Mouse (Mus musculus): ENCODE results near the gene Eif4ebp2. TPM values are rescaled to one million over a fixed set of nuclear protein-coding genes. Genes with fewer than 3 reads are reported as not detected.

The Eif4ebp2 gene
- total and polyA plus RNA-seq, 2 experiments from 2014 or later = 14.7 to 40.0 TPM

DNA sequence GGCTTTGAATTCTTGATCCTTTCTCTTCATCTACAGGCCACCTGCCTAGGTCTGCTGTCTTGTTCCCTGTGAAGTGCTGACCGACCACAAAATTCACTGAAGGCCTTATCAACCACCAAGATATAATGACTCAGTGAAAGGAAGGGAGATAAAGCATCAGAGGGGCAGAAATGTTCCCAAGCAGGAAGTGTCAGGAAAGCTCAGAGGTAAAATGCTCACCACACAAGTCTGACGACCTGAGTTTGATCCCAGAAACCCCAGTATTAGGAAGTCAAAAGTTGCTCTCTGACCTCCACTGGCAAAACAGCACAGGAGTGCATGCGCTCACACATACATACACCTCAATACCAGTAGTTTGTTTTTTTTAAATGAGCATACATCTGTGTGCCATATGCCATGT, 3.6 kb downstream of the Eif4ebp2 start:
- Histone ChIP-seq H3K36me3 (replicated peaks; ENCODE audit: control insufficient read depth, insufficient read depth, low read length) (no peaks in the 10 kb centered on the region), H3K4me3 (ENCODE audit: low read depth, low read length) (no peak overlapping the region), H3K27ac (ENCODE audit: low read depth) (peak overlapping the region; percentile 23; the same call in 1 of the 2 replicates), H3K4me2 (ENCODE audit: low read depth, low read length) (no peak overlapping the region), H3K9me3 (replicated peaks; ENCODE audit: control insufficient read depth, low read length) (no peaks in the 10 kb centered on the region), H3K27me3 (ENCODE audit: control insufficient read depth, insufficient read depth, low read length) (no peaks in the 10 kb centered on the region), H3K4me1 (ENCODE audit: control insufficient read depth, insufficient read depth) (peaks cover 31% of the 10 kb centered on the region; the same call in 1 of the 2 replicates), H3K9ac (replicated peaks; ENCODE audit: low read depth, low read length) (no peak overlapping the region)
- ATAC-seq (ENCODE audit: insufficient read depth, low read depth) (no peak), DNase-seq (ENCODE audit: low spot score) (no peak)
- WGBS = 56% methylated on average over 3 of the region's 3 CpGs
- TF ChIP-seq CTCF (IDR thresholded peaks at IDR 0.05; ENCODE audit: low read depth) (no peak), EP300 (IDR thresholded peaks at IDR 0.05; ENCODE audit: low read depth) (no peak)

DNA sequence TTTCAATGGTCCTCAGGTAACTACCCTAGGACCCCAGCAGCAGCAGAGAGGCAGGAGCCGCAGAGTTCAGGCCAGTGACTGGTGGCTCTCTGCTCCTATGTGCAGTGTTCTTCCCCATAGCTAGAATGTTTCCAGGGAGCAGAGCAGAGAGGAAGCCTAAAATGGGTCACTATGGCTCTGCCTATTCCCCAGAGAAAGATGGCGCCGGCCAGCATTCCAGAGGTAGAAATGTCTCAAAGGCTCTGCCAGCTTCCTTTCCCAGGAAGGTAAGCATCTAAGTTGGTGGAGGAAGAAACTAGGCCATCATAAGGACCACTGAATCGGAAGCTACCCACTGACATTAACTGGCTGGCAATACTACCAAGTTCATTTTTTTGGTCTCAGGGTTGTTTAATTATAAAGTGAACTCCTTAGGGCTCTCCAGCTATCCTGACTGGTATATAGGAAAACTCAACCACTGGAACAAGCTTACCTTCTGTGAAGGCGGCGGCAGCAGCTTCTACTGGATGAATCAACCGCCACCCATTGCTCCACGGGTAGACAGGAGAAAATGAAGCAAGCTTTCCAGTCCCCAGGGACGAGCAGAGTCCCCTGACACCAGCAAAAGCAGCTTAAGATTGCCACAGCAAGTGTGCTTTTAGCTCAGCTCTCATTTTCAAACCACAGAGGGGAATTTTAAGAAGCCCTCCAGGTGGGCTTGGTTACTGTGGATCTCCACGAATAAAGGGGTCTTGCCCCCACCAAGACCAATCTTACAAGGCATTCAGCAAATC, 4.7 kb downstream of the Eif4ebp2 start:
- peak overlapping the region; percentile 23 for H3K27ac ChIP-seq (ENCODE audit: low read depth)
- no peaks in the 10 kb centered on the region for H3K9me3 ChIP-seq (replicated peaks; ENCODE audit: control insufficient read depth, low read length)
- H3K9ac ChIP-seq (replicated peaks; ENCODE audit: low read depth, low read length) = no peak overlapping the region
- TF ChIP-seq CTCF (IDR thresholded peaks at IDR 0.05; ENCODE audit: low read depth) = no peak
- TF ChIP-seq EP300 (IDR thresholded peaks at IDR 0.05; ENCODE audit: low read depth) = no peak
- DNase-seq (ENCODE audit: low spot score) (no peak), ATAC-seq (ENCODE audit: insufficient read depth, low read depth) (no peak)
- H3K4me2 ChIP-seq (ENCODE audit: low read depth, low read length) = 0 out of 2 replicates have a peak overlapping the region, but pooled peaks have one; percentile 11
- H3K36me3 ChIP-seq (replicated peaks; ENCODE audit: control insufficient read depth, insufficient read depth, low read length) = no peaks in the 10 kb centered on the region
- H3K4me1 ChIP-seq (ENCODE audit: control insufficient read depth, insufficient read depth) = peaks cover 42% of the 10 kb centered on the region
- H3K4me3 ChIP-seq (ENCODE audit: low read depth, low read length) = no peak overlapping the region
- 67% methylated on average over 10 of the region's 10 CpGs for WGBS
- H3K27me3 ChIP-seq (ENCODE audit: control insufficient read depth, insufficient read depth, low read length) = no peaks in the 10 kb centered on the region

DNA sequence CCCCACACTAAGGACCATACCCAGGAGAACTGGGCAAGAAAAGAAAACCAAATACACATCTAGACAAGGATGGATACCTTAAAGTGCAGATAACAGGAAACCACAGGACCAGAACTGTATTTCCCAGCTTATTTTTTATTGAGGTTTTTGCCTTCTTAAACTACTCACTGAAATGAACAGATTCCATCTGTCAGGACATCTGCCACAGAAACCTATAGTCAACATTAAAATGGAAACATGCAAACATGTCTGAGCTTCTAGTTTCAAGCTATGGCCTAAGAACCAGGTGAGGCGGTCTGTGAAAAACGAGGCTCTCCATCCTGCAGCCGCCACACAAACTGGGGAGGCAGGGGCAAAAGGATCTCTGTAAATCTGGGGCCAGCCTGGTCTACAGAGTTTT, 7.4 kb downstream of the Eif4ebp2 start:
- Histone ChIP-seq H3K36me3 (replicated peaks; ENCODE audit: control insufficient read depth, insufficient read depth, low read length) (no peaks in the 10 kb centered on the region), H3K4me2 (ENCODE audit: low read depth, low read length) (no peak overlapping the region), H3K9me3 (replicated peaks; ENCODE audit: control insufficient read depth, low read length) (no peaks in the 10 kb centered on the region), H3K9ac (replicated peaks; ENCODE audit: low read depth, low read length) (no peak overlapping the region), H3K4me3 (ENCODE audit: low read depth, low read length) (no peak overlapping the region), H3K4me1 (ENCODE audit: control insufficient read depth, insufficient read depth) (peaks cover 43% of the 10 kb centered on the region), H3K27ac (ENCODE audit: low read depth) (no peak overlapping the region), H3K27me3 (ENCODE audit: control insufficient read depth, insufficient read depth, low read length) (no peaks in the 10 kb centered on the region)
- ATAC-seq (ENCODE audit: insufficient read depth, low read depth) (no peak), DNase-seq (ENCODE audit: low spot score) (no peak)
- WGBS = 82% methylated on average over 3 of the region's 3 CpGs
- TF ChIP-seq EP300 (IDR thresholded peaks at IDR 0.05; ENCODE audit: low read depth) = no peak
- TF ChIP-seq CTCF (IDR thresholded peaks at IDR 0.05; ENCODE audit: low read depth) = no peak

DNA sequence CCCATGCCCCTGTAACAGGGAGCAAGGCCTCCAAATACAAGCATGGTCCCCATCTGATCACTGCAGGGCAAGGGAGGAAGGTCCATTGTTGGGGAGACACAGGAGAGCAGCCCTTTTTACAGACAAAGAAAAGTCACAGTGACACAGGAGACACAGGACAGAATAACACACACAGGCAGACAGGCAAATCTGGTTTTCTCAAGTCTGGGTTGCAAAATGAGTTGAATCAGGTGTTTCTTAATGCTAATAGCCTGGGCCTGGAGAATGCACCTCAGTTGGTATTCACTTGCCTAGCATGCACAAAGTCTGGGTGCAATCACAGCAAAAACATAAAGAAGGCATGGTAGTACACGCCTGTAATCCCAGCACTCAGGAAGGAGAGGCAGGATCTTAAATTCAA, 8.6 kb downstream of the Eif4ebp2 start:
- Histone ChIP-seq H3K4me3 (ENCODE audit: low read depth, low read length) (no peak overlapping the region), H3K4me1 (ENCODE audit: control insufficient read depth, insufficient read depth) (peaks cover 35% of the 10 kb centered on the region), H3K4me2 (ENCODE audit: low read depth, low read length) (no peak overlapping the region), H3K9ac (replicated peaks; ENCODE audit: low read depth, low read length) (no peak overlapping the region), H3K36me3 (replicated peaks; ENCODE audit: control insufficient read depth, insufficient read depth, low read length) (no peaks in the 10 kb centered on the region), H3K27me3 (ENCODE audit: control insufficient read depth, insufficient read depth, low read length) (no peaks in the 10 kb centered on the region), H3K27ac (ENCODE audit: low read depth) (no peak overlapping the region), H3K9me3 (replicated peaks; ENCODE audit: control insufficient read depth, low read length) (no peaks in the 10 kb centered on the region)
- no peak for DNase-seq (ENCODE audit: low spot score)
- TF ChIP-seq CTCF (IDR thresholded peaks at IDR 0.05; ENCODE audit: low read depth) (no peak), EP300 (IDR thresholded peaks at IDR 0.05; ENCODE audit: low read depth) (no peak)
- no peak for ATAC-seq (ENCODE audit: insufficient read depth, low read depth)
- WGBS = 33% methylated on average over 1 of the region's 1 CpGs

DNA sequence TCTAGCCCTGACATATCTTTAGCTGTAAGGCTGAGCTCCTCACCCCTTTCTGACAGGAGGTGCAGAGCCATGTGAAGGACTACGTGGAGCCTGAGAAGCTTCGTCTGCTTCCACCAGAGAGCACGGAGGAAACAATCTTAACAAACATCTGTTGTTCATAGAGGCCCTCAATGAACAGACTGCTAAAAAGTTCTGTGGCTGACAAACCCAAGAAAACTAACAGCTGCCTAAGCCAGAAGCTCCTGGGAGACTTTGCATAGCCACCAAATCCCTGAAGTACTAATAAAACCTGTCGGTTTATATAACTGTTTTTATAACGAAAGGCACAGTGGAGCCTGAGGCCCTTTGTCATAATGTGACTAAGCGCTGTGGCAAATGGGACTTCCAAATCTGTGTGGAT, 9.0 kb downstream of the Eif4ebp2 start:
- Histone ChIP-seq H3K9ac (replicated peaks; ENCODE audit: low read depth, low read length) (0 out of 2 replicates have a peak overlapping the region, but pooled peaks have one; percentile 25), H3K9me3 (replicated peaks; ENCODE audit: control insufficient read depth, low read length) (no peaks in the 10 kb centered on the region), H3K4me2 (ENCODE audit: low read depth, low read length) (no peak overlapping the region), H3K27me3 (ENCODE audit: control insufficient read depth, insufficient read depth, low read length) (no peaks in the 10 kb centered on the region), H3K27ac (ENCODE audit: low read depth) (no peak overlapping the region), H3K4me3 (ENCODE audit: low read depth, low read length) (no peak overlapping the region), H3K36me3 (replicated peaks; ENCODE audit: control insufficient read depth, insufficient read depth, low read length) (no peaks in the 10 kb centered on the region), H3K4me1 (ENCODE audit: control insufficient read depth, insufficient read depth) (peaks cover 35% of the 10 kb centered on the region)
- ATAC-seq (ENCODE audit: insufficient read depth, low read depth) (no peak), DNase-seq (ENCODE audit: low spot score) (no peak)
- TF ChIP-seq CTCF (IDR thresholded peaks at IDR 0.05; ENCODE audit: low read depth) = no peak
- no peak for TF ChIP-seq EP300 (IDR thresholded peaks at IDR 0.05; ENCODE audit: low read depth)
- 52% methylated on average over 6 of the region's 6 CpGs for WGBS
